Mouse (Mus musculus) liver (tissue): ENCODE data around the gene Ube3c.
"Not testable (repeated sequence)": the region's sequence is repeated elsewhere in the genome, so short reads cannot be mapped to it uniquely, and the experiment has no call there.

ENCODE experiments used
- DNase-seq: peaks from one replicate; pipeline ENCODE4 v3.0.0-alpha.2; 2020; ENCODE audit warnings: mixed read lengths

Ube3c gene

GRCm38 (mm10) chr5:29568848-29569377 lies at the start of gene Ube3c:
Ube3c (plus strand) TSS chr5:29569242.
- peak; percentile 97 for DNase-seq

DNA sequence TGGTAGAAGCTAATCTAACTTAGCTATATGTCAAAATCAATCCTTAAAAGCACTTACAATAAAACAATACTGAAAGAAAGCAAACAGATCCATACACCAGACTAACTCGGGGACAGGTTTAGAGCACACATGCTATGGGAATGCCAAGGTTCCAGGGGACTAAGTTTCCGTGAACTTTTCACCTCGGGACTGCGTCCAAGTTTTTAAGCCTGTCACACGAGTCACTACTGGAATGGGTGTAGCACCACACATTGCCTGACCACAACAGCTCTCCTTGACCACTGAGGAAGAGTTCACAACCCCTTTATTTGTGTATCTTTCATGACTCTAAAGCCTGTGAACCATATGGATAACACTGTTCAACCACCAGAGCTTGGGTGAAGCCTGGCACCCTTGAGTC lies 8.9 kb upstream of the Ube3c start:
- DNase-seq, result no peak

DNA sequence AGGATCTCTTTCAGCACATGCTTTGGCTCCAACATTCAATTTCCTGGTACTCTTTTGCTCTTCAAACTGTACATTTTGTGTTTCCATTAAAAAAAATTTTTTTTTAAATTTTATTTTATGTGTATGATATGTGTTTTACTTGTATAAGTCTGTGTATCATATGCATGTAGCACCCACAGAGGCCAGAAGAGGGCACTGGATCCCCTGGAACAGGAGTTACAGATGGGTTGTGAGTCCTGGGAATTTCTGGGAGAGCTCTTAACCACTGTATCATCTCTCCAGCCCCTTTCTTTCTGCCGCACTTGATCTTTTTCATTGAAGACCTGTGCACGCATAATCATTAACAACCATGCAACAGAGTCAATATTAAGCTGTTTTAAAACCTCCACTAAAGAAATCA lies 8.4 kb upstream of the Ube3c start:
- peak; percentile 18 for DNase-seq

- peak; percentile 80 for DNase-seq
Observed at GRCm38 (mm10) chr5:29569378-29570280, 587 bp downstream of the Ube3c start.

- DNase-seq, result not testable (repeated sequence)
Observed at GRCm38 (mm10) chr5:29574286-29574685, 5.2 kb downstream of the Ube3c start.

DNA sequence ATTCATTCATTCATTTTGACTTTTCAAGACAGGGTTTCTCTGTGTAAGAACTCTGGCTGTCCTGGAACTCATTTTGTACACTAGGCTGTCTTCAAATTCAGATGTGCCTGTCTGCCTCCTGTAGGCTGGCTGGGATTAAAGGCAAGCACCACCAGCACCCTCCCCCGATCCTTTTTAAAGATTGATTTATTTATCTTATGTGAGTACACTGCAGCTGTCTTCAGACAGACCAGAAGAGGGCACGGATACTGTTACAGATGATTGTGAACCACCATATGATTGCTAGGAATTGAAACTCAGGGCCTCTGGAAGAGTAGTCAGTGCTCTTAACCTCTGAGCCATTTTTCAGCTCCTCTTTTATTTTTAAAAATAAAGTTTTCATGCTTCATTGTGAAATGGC lies 6.0 kb downstream of the Ube3c start:
- DNase-seq, result no peak

DNA sequence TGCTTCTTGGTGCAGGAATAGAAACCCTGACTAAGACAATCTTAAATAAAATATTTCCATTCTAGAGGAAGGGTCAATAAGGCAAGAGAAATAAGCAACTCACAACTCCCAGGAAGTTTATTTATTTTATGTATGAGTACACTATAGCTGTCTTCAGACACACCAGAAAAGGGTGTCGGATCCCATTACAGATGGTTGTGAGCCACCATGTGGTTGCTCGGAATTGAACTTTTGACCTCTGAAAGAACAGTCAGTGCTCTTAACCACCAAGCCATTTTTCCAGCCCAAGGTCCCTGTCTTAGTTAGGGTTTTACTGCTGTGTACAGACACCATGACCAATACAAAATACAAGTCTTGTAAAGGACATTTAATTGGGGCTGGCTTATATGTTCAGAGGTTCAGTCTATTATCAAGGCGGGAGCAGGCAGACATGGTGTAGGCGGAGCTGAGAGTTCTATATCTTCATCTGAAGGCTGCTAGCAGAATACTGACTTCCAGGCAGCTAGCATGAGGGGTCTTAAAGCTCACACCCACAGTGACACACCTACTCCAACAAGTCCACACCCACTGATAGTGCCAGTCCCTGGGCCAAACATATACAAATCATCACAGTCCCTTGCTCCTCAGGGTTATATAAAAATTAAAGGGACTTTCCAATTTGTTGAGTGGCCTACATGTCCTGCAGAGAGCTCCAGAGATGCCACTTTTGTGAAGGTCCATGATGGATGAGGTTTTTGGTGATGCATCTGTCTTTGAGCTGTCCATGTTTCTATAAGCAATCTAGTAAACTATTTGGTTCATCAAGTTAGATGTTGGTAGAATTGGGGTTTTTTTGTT lies 9.0 kb downstream of the Ube3c start:
- DNase-seq, result peak; percentile 65

GRCm38 (mm10) chr5:29583880-29584595 lies 15.0 kb downstream of the Ube3c start:
- DNase-seq, result no peak

DNA sequence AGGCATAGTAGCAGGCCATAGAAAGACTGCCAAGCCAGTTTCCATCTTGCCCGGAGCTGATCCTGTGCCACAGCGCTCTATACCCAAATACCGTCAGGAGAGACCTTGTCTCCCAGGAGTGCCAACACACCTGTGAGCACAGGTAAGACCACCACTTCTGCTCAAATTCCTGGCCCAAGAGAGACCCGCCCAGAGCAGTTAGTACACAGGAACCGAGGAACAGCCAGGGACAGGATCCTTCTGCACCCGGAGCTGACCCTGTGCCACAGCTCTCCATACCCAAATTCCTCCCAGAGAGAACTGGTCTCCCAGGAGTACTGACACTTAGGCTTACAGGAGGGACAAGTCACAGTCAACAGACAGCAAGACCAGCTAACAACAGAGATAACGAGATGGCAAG lies 23.1 kb downstream of the Ube3c start:
- not testable (repeated sequence) for DNase-seq

DNA sequence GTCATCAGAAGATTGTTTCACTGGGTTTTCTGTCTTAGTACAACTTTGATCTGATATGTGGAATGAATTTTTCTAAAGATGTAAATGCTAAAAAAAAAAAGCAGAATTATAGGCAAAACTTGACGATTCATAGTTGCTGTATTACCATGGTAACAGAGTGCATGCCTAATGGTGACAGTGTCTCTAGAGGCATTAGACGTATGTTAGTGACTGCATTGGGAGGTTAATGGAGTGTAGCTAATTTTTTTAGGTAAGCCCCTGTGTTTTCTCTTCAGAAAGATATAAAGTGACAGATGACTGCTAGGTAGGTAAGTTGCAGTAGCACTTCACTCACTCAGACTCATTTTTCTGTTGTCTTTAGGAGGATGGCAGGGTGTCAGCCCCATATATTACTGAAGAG lies 37.5 kb downstream of the Ube3c start:
- no peak for DNase-seq

- peak; percentile 36 for DNase-seq
Observed at GRCm38 (mm10) chr5:29625610-29626009, 56.6 kb downstream of the Ube3c start.

DNA sequence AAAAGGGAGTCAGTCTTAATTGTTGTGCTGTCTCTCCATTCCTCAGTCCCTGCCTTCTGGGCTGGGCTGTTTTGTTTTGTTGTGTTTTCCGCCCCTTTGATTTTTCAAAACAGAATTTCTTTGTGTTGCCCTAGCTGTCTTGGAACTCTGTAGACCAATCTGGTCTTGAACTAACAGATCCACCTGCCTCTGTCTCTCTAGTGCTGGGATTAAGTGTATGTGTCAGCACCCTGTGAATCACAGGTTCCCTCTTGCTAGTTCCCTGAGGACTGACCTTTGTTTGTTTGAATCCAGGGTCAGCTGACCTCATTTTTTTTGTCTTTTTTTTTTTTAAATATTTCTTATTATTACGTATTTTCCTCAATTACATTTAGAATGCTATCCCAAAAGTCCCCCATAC lies 60.9 kb downstream of the Ube3c start:
- no peak for DNase-seq

GRCm38 (mm10) chr5:29631711-29632110 lies 62.7 kb downstream of the Ube3c start:
- DNase-seq, result no peak

- peak; percentile 5 for DNase-seq
Observed at GRCm38 (mm10) chr5:29636298-29636697, 67.3 kb downstream of the Ube3c start.

GRCm38 (mm10) chr5:29636884-29637283 lies 67.8 kb downstream of the Ube3c start:
- DNase-seq, result no peak

GRCm38 (mm10) chr5:29641124-29641884 lies 72.3 kb downstream of the Ube3c start:
- DNase-seq, result no peak

DNA sequence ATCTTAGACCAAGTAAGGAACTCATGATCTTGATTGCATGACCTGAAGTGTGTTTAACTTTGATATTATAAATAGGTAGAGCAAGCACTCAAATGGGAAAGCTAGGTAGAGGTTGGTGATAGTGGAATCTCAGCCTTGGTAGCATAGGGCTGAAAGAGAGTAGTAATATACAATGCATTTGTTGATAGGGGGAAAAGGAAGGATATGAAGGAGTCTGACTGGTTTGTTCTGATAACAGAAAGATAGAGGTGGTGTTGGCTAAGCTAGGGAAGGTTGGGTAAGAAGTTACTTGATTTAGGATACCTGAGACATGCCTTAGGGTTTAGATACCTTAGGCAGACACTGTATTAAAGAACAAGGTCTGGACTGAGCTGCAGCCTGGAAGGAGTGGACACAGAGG lies 82.7 kb downstream of the Ube3c start:
- DNase-seq, result no peak

GRCm38 (mm10) chr5:29657590-29658339 lies 88.7 kb downstream of the Ube3c start:
- no peak for DNase-seq

- DNase-seq, result not testable (repeated sequence)
Observed at GRCm38 (mm10) chr5:29661246-29661645, 92.2 kb downstream of the Ube3c start.

GRCm38 (mm10) chr5:29665391-29665790 lies 96.3 kb downstream of the Ube3c start:
- no peak for DNase-seq

GRCm38 (mm10) chr5:29672551-29672950 lies 103.5 kb downstream of the Ube3c start:
- no peak for DNase-seq
